Mouse (Mus musculus) C2C12 (cell line): Measurements from ENCODE around the gene Il17rc.

Experiments
- CEBPB ChIP-seq: IDR thresholded peaks from one replicate; pipeline ENCODE4 v1.6.1; 2011; ENCODE audit warnings: low read depth, mild to moderate bottlenecking, control low read depth, moderate library complexity
- CTCF ChIP-seq: IDR thresholded peaks from one replicate; pipeline ENCODE4 v1.5.1; 2011; ENCODE audit not compliant: control insufficient read depth, insufficient read depth, insufficient read length
- FOSL1 ChIP-seq: IDR thresholded peaks from one replicate; pipeline ENCODE4 v1.8.0; 2011; ENCODE audit warnings: mild to moderate bottlenecking, low read length; ENCODE audit not compliant: poor library complexity, insufficient read depth, severe bottlenecking
- MAX ChIP-seq: IDR thresholded peaks from one replicate; pipeline ENCODE4 v1.6.1; 2011; ENCODE audit warnings: mild to moderate bottlenecking, control low read depth
- MYOD1 ChIP-seq: IDR thresholded peaks from one replicate; pipeline ENCODE4 v1.6.1; 2011; ENCODE audit warnings: low read depth; ENCODE audit not compliant: control insufficient read depth, insufficient read length
- MYOG ChIP-seq: IDR thresholded peaks from one replicate; pipeline ENCODE4 v1.6.1; 2011; ENCODE audit not compliant: control insufficient read depth, insufficient read length; ENCODE audit errors: extremely low read depth
- USF1 ChIP-seq: IDR thresholded peaks from one replicate; pipeline ENCODE4 v1.6.1; 2011; ENCODE audit warnings: low read depth, mild to moderate bottlenecking, control low read depth, moderate library complexity

DNA sequence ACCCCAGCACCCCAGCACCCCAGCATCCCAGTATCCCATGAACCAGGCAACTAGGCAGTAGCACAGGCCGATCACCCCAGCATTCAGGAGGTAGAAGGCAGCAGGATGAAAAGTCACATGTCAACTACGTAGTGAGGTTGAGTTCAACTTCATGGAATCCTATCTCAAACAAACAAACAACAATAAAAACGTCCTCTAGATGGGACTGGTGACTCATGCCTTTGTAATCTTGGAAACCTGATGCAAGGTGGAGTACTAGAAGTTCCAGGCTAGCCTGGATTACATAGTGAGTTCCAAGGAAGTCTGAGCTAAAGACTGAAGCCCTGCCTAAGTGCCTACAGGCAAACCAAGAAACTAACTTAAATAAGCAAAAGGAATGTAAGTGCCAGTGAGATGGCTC, 40.4 kb upstream of the Il17rc start:
- TF ChIP-seq CTCF: no peak
- no peak for TF ChIP-seq MYOD1
- TF ChIP-seq MYOG: no peak
- no peak for TF ChIP-seq MAX
- TF ChIP-seq USF1: no peak
- TF ChIP-seq CEBPB: no peak
- TF ChIP-seq FOSL1: no peak
